Mouse (Mus musculus) liver, postnatal 0 days (tissue): Measurements from ENCODE around the gene Yjefn3.

Experiments
- CTCF ChIP-seq: sonication (generic); IDR thresholded peaks from 2 replicates; pipeline ENCODE4 v1.5.1; 2016; ENCODE audit warnings: antibody characterized with exemption, low read depth
- EP300 ChIP-seq: IDR thresholded peaks from 2 replicates; pipeline ENCODE4 v1.6.1; 2016; ENCODE audit warnings: antibody characterized with exemption, low read depth, mild to moderate bottlenecking

DNA sequence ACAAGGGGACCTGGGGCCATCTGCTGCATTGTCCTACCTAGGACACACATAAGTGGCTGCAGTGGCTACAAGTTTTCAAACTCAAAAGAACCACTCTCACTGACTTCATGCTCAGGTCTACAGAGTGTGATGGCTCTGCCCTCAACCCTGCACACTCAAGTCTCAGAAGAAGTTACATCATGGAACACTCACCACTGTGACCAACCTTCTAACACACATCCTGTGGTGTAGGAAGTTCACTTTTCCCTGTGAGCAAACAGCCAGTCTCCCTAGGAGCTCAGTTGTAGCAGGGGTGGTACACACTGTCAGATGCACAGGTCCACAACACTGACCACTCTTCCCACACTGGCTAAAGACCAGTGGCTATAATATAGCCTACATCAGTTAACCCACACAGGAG lies 16.0 kb upstream of the Yjefn3 start:
- TF ChIP-seq EP300 (no peak), CTCF (no peak)
